Mouse (Mus musculus) subcutaneous adipose tissue, adult 2 months (tissue): ENCODE results near the gene Selenbp2. TPM values are rescaled to one million over a fixed set of nuclear protein-coding genes. Genes with fewer than 3 reads are reported as not detected.

Experiments used
- polyA plus RNA-seq: library from polyadenylated mRNA; depleted of rRNA; stranded (reverse); fragments of >200 nt; gene quantifications from 2 replicates; pipeline ENCODE4 v1.2.3, GENCODE M21; 2012; ENCODE audit warnings: low replicate concordance; rRNA removed

Gene Selenbp2
- 3.0 and 3.2 TPM in 2 replicates for polyA plus RNA-seq

GRCm38 (mm10) chr3:94693329-94693825 lies at the start of gene Selenbp2:
Gene Selenbp2, plus strand, starts transcription at chr3:94693556.

GRCm38 (mm10) chr3:94658740-94659095 lies 34.6 kb upstream of the Selenbp2 start, which contains the start of gene Tuft1:
Gene Tuft1, minus strand, starts transcription at chr3:94658872.

Other genes starting within 250 kb of the Selenbp2 start
- gene Oaz3, start 249.6 kb upstream of the Selenbp2 start, polyA plus RNA-seq: 0.10 and 0.60 TPM in 2 replicates
- gene Celf3, start 215.3 kb upstream of the Selenbp2 start, polyA plus RNA-seq: 0.17 and 0.30 TPM in 2 replicates
- not detected in 2 replicates for gene Riiad1, start 213.2 kb upstream of the Selenbp2 start, polyA plus RNA-seq
- 11.9 and 16.2 TPM in 2 replicates for gene Snx27, start 110.8 kb upstream of the Selenbp2 start, polyA plus RNA-seq
- not detected in 2 replicates for gene Gm10972, start 50.4 kb upstream of the Selenbp2 start, polyA plus RNA-seq
- gene Tuft1, start 34.7 kb upstream of the Selenbp2 start, polyA plus RNA-seq: 1.6 and 9.6 TPM in 2 replicates
- gene Cgn, start 92.9 kb downstream of the Selenbp2 start, polyA plus RNA-seq: 0.20 and 5.0 TPM in 2 replicates
- 13.1 and 36.3 TPM in 2 replicates for gene Pogz, start 144.0 kb downstream of the Selenbp2 start, polyA plus RNA-seq
- gene Psmb4, start 193.4 kb downstream of the Selenbp2 start, polyA plus RNA-seq: 221 and 267 TPM in 2 replicates
- 143 and 365 TPM in 2 replicates for gene Selenbp1, start 239.5 kb downstream of the Selenbp2 start, polyA plus RNA-seq